Mouse (Mus musculus): ENCODE measurements around the gene Zfp219. TPM values are rescaled to one million over a fixed set of nuclear protein-coding genes. Genes with fewer than 3 reads are reported as not detected.

The Zfp219 gene
- total RNA-seq, 2 experiments from 2014 or later: 51.9 to 62.1 TPM

GRCm38 (mm10) chr14:52018248-52019050 lies 2.1 kb downstream of the Zfp219 start:
- DNase-seq: peak in 1 of 2 experiments; percentile 41

- DNase-seq: no peak
These were observed 2.9 kb downstream of the Zfp219 start for GRCm38 (mm10) chr14:52017662-52018061.

- no peak for DNase-seq
These were observed 3.7 kb downstream of the Zfp219 start for GRCm38 (mm10) chr14:52016625-52017405.

GRCm38 (mm10) chr14:52015445-52016100 lies 5.0 kb downstream of the Zfp219 start, which contains the start of gene Tmem253:
TSS of gene Tmem253 (plus strand) at chr14:52015658.
- DNase-seq: no peak

GRCm38 (mm10) chr14:52014761-52015311 lies 5.7 kb downstream of the Zfp219 start:
- DNase-seq: peak; percentile 65 to 76

- DNase-seq: no peak
These were observed 6.2 kb downstream of the Zfp219 start for GRCm38 (mm10) chr14:52014271-52014760.

- DNase-seq: peak; percentile 55 to 73
These were observed 6.7 kb downstream of the Zfp219 start for GRCm38 (mm10) chr14:52013771-52014219.

GRCm38 (mm10) chr14:52013021-52013610 lies 7.4 kb downstream of the Zfp219 start:
- no peak for DNase-seq

GRCm38 (mm10) chr14:52012553-52012952 lies 8.0 kb downstream of the Zfp219 start:
- no peak for DNase-seq

- no peak for DNase-seq
These were observed 8.4 kb downstream of the Zfp219 start for GRCm38 (mm10) chr14:52012085-52012484.

GRCm38 (mm10) chr14:52011683-52012082 lies 8.8 kb downstream of the Zfp219 start:
- DNase-seq: no peak

GRCm38 (mm10) chr14:52010446-52011111 lies 10.0 kb downstream of the Zfp219 start:
- DNase-seq: peak in 1 of 2 experiments; percentile 20

- DNase-seq: no peak
These were observed 10.7 kb downstream of the Zfp219 start for GRCm38 (mm10) chr14:52009841-52010240.

- no peak for DNase-seq
These were observed 11.2 kb downstream of the Zfp219 start for GRCm38 (mm10) chr14:52009361-52009760.

- peak; percentile 92 to 95 for DNase-seq
These were observed 12.0 kb downstream of the Zfp219 start for GRCm38 (mm10) chr14:52008321-52009203.

GRCm38 (mm10) chr14:52006771-52007170 lies 13.8 kb downstream of the Zfp219 start:
- no peak for DNase-seq

- DNase-seq: no peak
These were observed 14.3 kb downstream of the Zfp219 start for GRCm38 (mm10) chr14:52006241-52006640.

GRCm38 (mm10) chr14:52005616-52006015 lies 14.9 kb downstream of the Zfp219 start:
- DNase-seq: no peak

GRCm38 (mm10) chr14:52005141-52005540 lies 15.4 kb downstream of the Zfp219 start:
- no peak for DNase-seq

- DNase-seq: peak in 1 of 2 experiments; percentile 22
These were observed 16.5 kb downstream of the Zfp219 start for GRCm38 (mm10) chr14:52003981-52004495.

Data from adrenal gland, postnatal 36 days (tissue).